Mouse (Mus musculus) liver, embryonic 14.5 days (tissue): ENCODE measurements at regions not wholly inside any gene's neighbourhood (a gene's known extent, or its start where the extent isn't known, plus 50 kb on each side); places are given as distances from the start of the nearest gene placed in this dataset.

Source experiments
- ATAC-seq: fragments of 200-750 bp; cut with Nextera tagmentation; 2 replicates; pipeline ENCODE4 v1.8.0; 2017; ENCODE audit warnings: moderate number of reproducible peaks, mild to moderate bottlenecking, moderate library complexity; ENCODE audit not compliant: insufficient read depth
- DNase-seq, 3 experiments: peaks; one replicate each; pipeline ENCODE4 v3.0.0-alpha.2; 2012 to 2013; ENCODE audit warnings: low read depth in 3 of 3, low spot score in 3 of 3
- H3K27ac ChIP-seq: fragments of 300-500 bp; sonication (generic); 2 replicates; pipeline ENCODE4 v1.5.1; 2014; ENCODE audit warnings: moderate library complexity, mild to moderate bottlenecking, control low read depth, inconsistent platforms
- H3K27me3 ChIP-seq: fragments of 300-500 bp; sonication (generic); 2 replicates; pipeline ENCODE4 v1.6.1; 2014; ENCODE audit warnings: mild to moderate bottlenecking, low read length, moderate library complexity; ENCODE audit not compliant: control insufficient read depth, insufficient read depth
- H3K36me3 ChIP-seq: fragments of 300-500 bp; sonication (generic); replicated peaks from 2 replicates; pipeline ENCODE4 v1.6.1; 2014; ENCODE audit warnings: low read depth; ENCODE audit not compliant: control insufficient read depth, insufficient read depth
- H3K4me1 ChIP-seq, 2 experiments: fragments of 200-500 bp in 1 of 2; fragments of 300-500 bp in 1 of 2; sonication (generic) in 1 of 2; replicated peaks; 2 replicates each; pipeline ENCODE4 v1.6.1; 2012 to 2014; ENCODE audit warnings: antibody characterized with exemption in 1 of 2, inconsistent platforms in 1 of 2, low read length in 1 of 2; ENCODE audit not compliant: control insufficient read depth in 2 of 2, insufficient read depth in 2 of 2
- H3K4me2 ChIP-seq: fragments of 300-500 bp; sonication (generic); 2 replicates; pipeline ENCODE4 v1.6.1; 2014; ENCODE audit warnings: low read depth, mild to moderate bottlenecking, control low read depth, moderate library complexity
- H3K4me3 ChIP-seq, 2 experiments: fragments of 200-500 bp in 1 of 2; fragments of 300-500 bp in 1 of 2; sonication (generic) in 1 of 2; 2 replicates each; pipeline ENCODE4 v1.5.1; 2012 to 2014; ENCODE audit warnings: low read depth in 2 of 2, low read length in 2 of 2, mild to moderate bottlenecking in 2 of 2, control low read depth in 1 of 2, inconsistent platforms in 1 of 2, moderate library complexity in 1 of 2; ENCODE audit not compliant: insufficient read depth in 1 of 2
- H3K9ac ChIP-seq: fragments of 300-500 bp; sonication (generic); replicated peaks from 2 replicates; pipeline ENCODE4 v1.6.1; 2014; ENCODE audit warnings: mild to moderate bottlenecking, control low read depth, moderate library complexity
- H3K9me3 ChIP-seq: fragments of 300-500 bp; sonication (generic); 2 replicates; pipeline ENCODE4 v1.6.1; 2016; ENCODE audit warnings: low read length, mixed read lengths; ENCODE audit not compliant: control insufficient read depth
- CTCF ChIP-seq: IDR thresholded peaks from 2 replicates; pipeline ENCODE4 v1.5.1; 2016; ENCODE audit warnings: antibody characterized with exemption, low read depth, control low read depth
- EP300 ChIP-seq: IDR thresholded peaks from 2 replicates; pipeline ENCODE4 v1.6.1; 2016; ENCODE audit warnings: antibody characterized with exemption, low read depth
- WGBS: fragments of 180-500 bp; shearing (Covaris S2); extraction: QIAGEN DNeasy Blood & Tissue Kit; methylation state at CpG from one replicate; pipeline ENCODE4 v1.1.7; 2014; ENCODE audit not compliant: insufficient replicate concordance; 5-methylcytosine and 5-hydroxymethylcytosine counted together

GRCm38 (mm10) chr4:94385703-94386102 is 170.6 kb upstream of the Gm10306 start:
- no peak for DNase-seq
- WGBS: 51% methylated on average over 7 of the region's 7 CpGs
- Histone ChIP-seq H3K27me3 (no peaks in the 10 kb centered on the region), H3K9me3 (no peaks in the 10 kb centered on the region), H3K4me1 (no peaks in the 10 kb centered on the region), H3K27ac (no peak overlapping the region), H3K9ac (no peak overlapping the region), H3K36me3 (no peaks in the 10 kb centered on the region), H3K4me2 (no peak overlapping the region), H3K4me3 (no peak overlapping the region)
- TF ChIP-seq EP300 (no peak), CTCF (no peak)
- no peak; the same call in 1 of the 2 replicates for ATAC-seq

- TF ChIP-seq EP300: no peak
- no peak for TF ChIP-seq CTCF
- H3K27ac ChIP-seq: no peak overlapping the region
- H3K9ac ChIP-seq: no peak overlapping the region
- no peak overlapping the region for H3K4me2 ChIP-seq
- no peaks in the 10 kb centered on the region for H3K4me1 ChIP-seq
- no peaks in the 10 kb centered on the region for H3K9me3 ChIP-seq
- no peaks in the 10 kb centered on the region for H3K36me3 ChIP-seq
- ATAC-seq: no peak
- no peak overlapping the region for H3K4me3 ChIP-seq
- no peak for DNase-seq
- WGBS: 21% methylated on average over 2 of the region's 2 CpGs
- H3K27me3 ChIP-seq: no peaks in the 10 kb centered on the region
Observed at GRCm38 (mm10) chr4:94388317-94388716, 168.0 kb upstream of the Gm10306 start.

- H3K9ac ChIP-seq: no peak overlapping the region
- no peaks in the 10 kb centered on the region for H3K9me3 ChIP-seq
- no peak overlapping the region for H3K4me2 ChIP-seq
- H3K4me1 ChIP-seq: no peaks in the 10 kb centered on the region
- no peak overlapping the region for H3K4me3 ChIP-seq
- WGBS: 49% methylated on average over 2 of the region's 2 CpGs
- DNase-seq: no peak
- no peaks in the 10 kb centered on the region for H3K36me3 ChIP-seq
- ATAC-seq: no peak
- H3K27ac ChIP-seq: no peak overlapping the region
- H3K27me3 ChIP-seq: no peaks in the 10 kb centered on the region
- TF ChIP-seq EP300: no peak
- TF ChIP-seq CTCF: no peak
Observed at GRCm38 (mm10) chr4:94394462-94394861, 161.9 kb upstream of the Gm10306 start.

GRCm38 (mm10) chr4:94397284-94397683 is 159.1 kb upstream of the Gm10306 start:
- H3K4me2 ChIP-seq: no peak overlapping the region
- H3K27ac ChIP-seq: no peak overlapping the region
- no peak for DNase-seq
- TF ChIP-seq CTCF (no peak), EP300 (no peak)
- no peaks in the 10 kb centered on the region for H3K36me3 ChIP-seq
- no peaks in the 10 kb centered on the region for H3K27me3 ChIP-seq
- no peak for ATAC-seq
- H3K4me3 ChIP-seq: no peak overlapping the region
- no peaks in the 10 kb centered on the region for H3K9me3 ChIP-seq
- H3K9ac ChIP-seq: no peak overlapping the region
- 28% methylated on average over 2 of the region's 2 CpGs for WGBS
- H3K4me1 ChIP-seq: no peaks in the 10 kb centered on the region

- H3K9me3 ChIP-seq: no peaks in the 10 kb centered on the region
- H3K36me3 ChIP-seq: no peaks in the 10 kb centered on the region
- ATAC-seq (no peak), DNase-seq (no peak)
- H3K4me2 ChIP-seq: no peak overlapping the region
- no peak overlapping the region for H3K27ac ChIP-seq
- no peaks in the 10 kb centered on the region for H3K4me1 ChIP-seq
- 64% methylated on average over 1 of the region's 1 CpGs for WGBS
- TF ChIP-seq EP300: no peak
- no peak for TF ChIP-seq CTCF
- H3K27me3 ChIP-seq: no peaks in the 10 kb centered on the region
- H3K9ac ChIP-seq: no peak overlapping the region
- no peak overlapping the region for H3K4me3 ChIP-seq
Observed at GRCm38 (mm10) chr4:94406922-94407321, 149.4 kb upstream of the Gm10306 start.

- Histone ChIP-seq H3K9ac (no peak overlapping the region), H3K4me3 (no peak overlapping the region), H3K4me1 (no peaks in the 10 kb centered on the region), H3K9me3 (no peaks in the 10 kb centered on the region), H3K27me3 (no peaks in the 10 kb centered on the region), H3K4me2 (no peak overlapping the region), H3K36me3 (no peaks in the 10 kb centered on the region), H3K27ac (no peak overlapping the region)
- no peak for TF ChIP-seq CTCF
- TF ChIP-seq EP300: no peak
- WGBS: 66% methylated on average over 4 of the region's 4 CpGs
- ATAC-seq (no peak), DNase-seq (no peak)
Observed at GRCm38 (mm10) chr4:94407503-94407902, 148.8 kb upstream of the Gm10306 start.
